Mouse (Mus musculus): ENCODE measurements around the gene Lrat. TPM values are rescaled to one million over a fixed set of nuclear protein-coding genes. Genes with fewer than 3 reads are reported as not detected.

The Lrat gene
- not detected for polyA plus RNA-seq (2017; shearing (Covaris generic))

GRCm38 (mm10) chr3:82903613-82904205 lies at the start of gene Lrat:
Gene Lrat, minus strand, starts transcription at chr3:82903973.
- ATAC-seq: no peak

DNA sequence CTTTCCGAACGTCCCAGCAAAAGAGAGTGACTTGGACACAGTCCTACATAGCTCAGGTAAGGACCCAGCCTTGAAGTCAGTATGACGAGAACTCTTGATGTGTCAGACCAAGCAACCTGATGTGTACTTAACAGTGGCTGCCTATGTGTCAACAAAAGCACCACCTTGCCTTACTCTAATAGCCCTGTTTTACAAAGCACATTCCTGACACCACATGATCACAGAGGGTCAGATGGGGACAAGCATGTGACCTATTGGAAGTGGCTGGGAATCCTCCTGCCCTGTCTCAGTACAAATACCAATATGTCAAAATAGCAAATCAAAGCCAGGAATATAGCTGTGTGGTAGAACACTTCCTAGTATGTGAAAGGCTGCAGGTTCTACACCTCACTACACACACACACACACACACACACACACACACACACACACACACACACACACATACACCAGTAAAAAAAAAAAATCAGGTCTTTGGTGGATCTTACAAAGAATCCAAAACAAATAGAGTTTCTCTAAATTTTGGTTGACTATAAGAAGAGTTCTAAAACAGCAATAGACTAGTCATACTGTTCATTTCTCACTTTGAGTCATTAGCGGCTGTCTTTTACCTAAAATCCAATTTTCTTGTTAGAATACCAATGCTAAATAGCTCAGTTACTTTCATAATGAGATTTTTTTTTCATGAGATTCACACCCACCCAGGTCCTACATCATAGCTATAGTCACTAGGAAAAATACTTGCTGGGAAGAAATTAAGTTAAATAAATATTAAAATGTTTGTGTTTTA lies 48.6 kb upstream of the Lrat start:
- no peak for ATAC-seq

DNA sequence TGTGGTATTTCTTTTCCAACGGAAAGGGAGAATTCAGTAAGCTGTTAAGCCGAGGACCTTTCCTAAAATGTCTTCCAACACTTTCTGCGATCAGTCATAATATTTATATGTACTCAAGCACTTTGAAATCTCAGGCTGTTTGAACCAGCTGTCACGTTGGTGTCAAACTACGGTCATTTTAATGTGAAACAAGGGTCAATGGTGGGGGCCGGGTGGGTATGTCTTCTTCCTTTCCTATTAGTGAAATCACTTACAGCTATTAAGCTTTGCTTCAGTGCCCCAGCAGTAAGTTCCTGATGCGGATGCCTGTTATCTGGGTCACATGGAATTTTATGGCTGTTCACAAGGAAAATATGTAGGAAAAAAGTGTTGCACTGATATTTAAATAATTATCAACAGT lies 46.9 kb upstream of the Lrat start:
- ATAC-seq: no peak

- no peak for ATAC-seq
These were observed 46.4 kb upstream of the Lrat start for GRCm38 (mm10) chr3:82950208-82950607.

DNA sequence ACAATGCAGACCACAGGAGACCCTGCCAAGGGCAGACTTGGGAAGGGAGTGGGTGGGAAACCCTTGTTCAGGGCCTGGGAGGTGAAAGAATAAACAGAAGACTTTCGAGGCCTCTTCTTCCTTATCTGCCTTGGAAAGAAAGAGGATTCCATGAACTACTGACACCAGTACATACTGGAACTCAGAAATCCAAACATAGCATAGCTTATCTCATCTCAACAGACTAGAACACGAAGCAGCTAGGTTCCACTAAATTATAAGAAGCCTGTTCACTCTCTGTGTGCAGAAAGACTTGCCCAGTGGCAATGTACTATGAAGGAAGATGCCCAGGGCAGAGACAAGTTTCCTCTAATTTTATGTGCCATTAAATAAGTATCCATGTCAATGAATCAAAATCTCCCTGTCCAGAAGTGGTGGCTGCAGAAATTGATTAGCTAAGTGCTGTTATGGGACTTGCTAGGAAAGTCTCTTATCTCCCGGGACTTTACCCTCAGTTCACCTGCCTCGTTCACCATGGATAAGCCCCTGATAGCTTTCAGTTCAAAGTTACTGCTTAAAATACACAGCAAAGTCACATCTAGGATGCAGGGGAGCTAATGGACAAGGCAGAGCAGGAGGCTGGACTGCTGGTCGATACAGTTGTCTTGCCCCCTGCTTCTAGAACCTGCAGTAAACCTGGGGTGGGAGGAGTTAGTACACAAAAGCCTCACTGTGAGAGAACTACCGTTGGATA lies 42.8 kb upstream of the Lrat start:
- no peak for ATAC-seq

DNA sequence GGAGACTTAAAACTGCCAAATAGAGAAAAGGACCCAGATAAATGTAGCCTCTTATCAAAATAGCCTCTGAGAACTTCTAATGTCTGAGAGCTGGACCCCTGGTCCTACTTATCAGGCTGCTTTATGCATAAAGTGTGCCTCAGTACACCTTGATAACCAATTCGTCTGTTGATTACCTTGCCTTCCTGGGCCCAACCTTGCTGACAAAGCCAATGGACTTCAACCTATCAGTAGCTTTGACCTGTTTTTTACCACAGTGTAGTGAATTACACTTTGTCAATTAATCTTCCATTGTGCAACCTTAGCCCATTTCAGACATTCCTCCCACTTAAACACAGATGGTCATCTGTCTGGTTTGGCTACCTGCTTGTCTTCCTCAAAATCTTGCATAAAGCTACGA lies 24.1 kb upstream of the Lrat start:
- no peak for ATAC-seq

DNA sequence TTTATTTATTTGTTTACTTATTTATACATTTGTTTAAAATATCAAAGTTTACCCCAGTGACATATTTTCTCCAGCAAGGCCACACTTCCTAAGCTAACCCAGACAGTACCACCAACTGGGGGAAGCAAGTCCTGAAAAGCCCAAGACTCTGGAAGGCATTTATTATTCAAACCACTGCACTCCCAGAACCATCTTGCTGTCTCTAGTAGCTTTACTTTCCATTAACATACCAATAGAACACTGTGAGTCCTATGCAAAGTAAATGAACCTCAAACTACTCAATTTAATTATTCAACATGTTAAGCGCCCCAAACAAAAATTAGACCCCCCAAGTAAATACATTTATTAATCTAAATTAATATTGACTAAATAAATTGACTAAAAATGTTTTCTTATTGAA lies 11.9 kb upstream of the Lrat start:
- no peak for ATAC-seq

GRCm38 (mm10) chr3:82908671-82909070 lies 4.9 kb upstream of the Lrat start:
- no peak for ATAC-seq

- ATAC-seq: no peak
These were observed 587 bp upstream of the Lrat start for GRCm38 (mm10) chr3:82904211-82904908.

DNA sequence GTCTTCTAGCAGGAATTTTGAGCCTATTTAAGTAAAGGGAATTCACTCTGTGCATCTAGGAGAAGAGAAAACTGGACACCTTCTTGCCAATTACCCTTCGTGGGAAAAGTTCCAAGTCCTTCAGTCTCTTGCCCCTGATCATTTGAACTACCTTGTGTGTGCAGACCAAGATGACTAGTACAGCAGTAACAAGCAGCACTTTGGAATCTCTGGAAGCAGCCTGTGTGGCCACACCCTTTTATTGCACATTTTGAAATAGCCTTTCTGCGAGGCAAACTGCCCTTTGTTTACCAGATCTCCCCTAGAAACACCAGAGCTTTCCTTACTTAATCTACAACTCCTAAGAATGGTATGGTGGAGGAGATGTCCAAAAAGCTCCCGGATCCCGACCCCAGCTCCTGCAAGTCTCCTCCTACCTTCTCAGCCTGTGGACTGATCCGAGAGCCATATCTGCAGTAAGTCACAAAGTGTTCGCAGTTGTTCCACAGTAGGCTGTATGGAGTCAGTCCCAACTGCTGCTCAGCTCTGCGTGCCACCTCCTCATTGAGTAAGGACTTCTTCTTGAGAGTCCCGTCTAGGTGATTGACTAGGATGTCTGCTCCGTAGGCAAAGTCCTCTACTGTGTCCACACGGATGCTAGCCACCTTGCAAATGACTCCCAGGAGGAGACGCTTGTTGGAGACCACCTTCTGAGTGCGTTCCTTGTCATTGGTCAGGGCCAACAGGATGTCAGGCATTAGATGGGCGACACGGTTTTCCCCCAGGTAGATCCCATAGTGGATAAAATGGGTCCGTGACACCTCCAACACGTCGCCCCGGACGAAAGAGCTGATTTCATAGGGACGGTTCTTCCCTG lies 788 bp downstream of the Lrat start:
- ATAC-seq: no peak

GRCm38 (mm10) chr3:82888842-82889241 lies 14.9 kb downstream of the Lrat start:
- ATAC-seq: no peak

DNA sequence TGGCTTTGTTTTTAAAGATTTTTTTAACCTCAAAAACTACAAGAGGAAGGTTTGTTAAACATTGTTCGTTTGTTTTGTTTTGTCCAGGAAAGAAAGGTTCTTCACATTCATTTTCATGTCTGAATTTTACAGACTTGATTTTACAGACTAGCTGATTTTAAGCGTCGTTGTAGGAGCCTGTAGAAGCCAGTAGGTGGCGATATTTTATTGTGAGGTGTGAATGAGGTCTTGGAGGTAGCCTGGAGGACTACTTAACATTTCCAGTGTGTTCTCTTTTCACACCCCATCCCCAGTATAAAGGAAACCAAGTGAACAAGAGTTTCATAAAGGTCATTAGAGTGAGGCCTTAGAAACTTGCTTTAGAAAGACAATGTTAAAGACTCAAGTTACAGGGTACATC lies 26.5 kb downstream of the Lrat start:
- ATAC-seq: no peak

GRCm38 (mm10) chr3:82876372-82876739 lies 27.4 kb downstream of the Lrat start, which contains the start of gene Rbm46:
Gene Rbm46, minus strand, starts transcription at chr3:82876483.
- ATAC-seq: no peak

DNA sequence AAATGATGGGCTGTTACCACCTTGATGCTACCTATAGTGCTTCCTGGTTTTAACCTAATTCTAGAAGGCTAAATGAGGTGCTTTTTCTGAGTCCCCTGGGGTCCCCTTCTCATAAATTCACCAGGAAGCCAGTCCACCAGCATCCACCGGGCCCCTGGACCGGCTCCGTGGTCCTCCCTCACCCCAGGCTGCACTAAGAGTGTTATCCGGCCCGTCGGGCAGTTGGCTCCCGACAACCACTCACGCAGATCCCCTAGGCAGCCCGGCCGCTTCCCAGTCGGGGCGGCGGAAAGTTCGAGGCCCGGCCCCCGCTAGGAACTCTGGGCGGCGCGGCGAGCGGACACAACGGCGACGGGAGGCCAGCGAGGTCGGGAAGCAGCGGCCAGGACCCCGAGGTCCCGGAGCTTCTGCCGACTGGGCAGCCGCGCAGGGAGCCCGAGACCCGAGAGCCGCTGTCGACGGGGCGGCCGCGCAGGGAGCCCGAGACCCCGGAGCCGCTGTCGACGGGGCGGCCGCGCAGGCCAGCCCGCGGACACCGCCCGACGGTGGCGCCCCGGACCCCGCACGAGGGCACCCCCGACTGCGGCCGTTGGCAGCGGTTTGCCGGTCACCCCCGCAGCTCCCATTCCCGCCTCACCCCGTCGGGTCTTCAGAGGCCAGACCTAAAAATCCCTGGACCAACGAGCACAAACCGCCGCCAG lies 28.0 kb downstream of the Lrat start:
- no peak for ATAC-seq

- no peak for ATAC-seq
These were observed 46.2 kb downstream of the Lrat start for GRCm38 (mm10) chr3:82857414-82858077.

Other genes starting within 250 kb of the Lrat start
- gene Rbm46, start 27.5 kb downstream of the Lrat start, polyA plus RNA-seq (2017; shearing (Covaris generic)): not detected
- gene Fgg, start 103.8 kb upstream of the Lrat start, polyA plus RNA-seq (2017; shearing (Covaris generic)): not detected
- not detected for gene Fga, start 122.1 kb upstream of the Lrat start, polyA plus RNA-seq (2017; shearing (Covaris generic))
- gene Fgb, start 145.9 kb upstream of the Lrat start, polyA plus RNA-seq (2017; shearing (Covaris generic)): not detected
- gene Plrg1, start 151.5 kb upstream of the Lrat start, polyA plus RNA-seq (2017; shearing (Covaris generic)): 10 to 100 TPM; 61.2 to 64.4 TPM
- gene Dchs2, start 224.0 kb upstream of the Lrat start, polyA plus RNA-seq (2017; shearing (Covaris generic)): not detected

Data from CD4-positive, CD25-positive, alpha-beta regulatory T cell, adult 4 months (primary cell).